Mouse (Mus musculus): ENCODE data around the gene Rab14. TPM values are rescaled to one million over a fixed set of nuclear protein-coding genes. Genes with fewer than 3 reads are reported as not detected.

The Rab14 gene
- total RNA-seq, 4 experiments from 2014 or later = 70.2 to 83.8 (median 76.1) TPM

DNA sequence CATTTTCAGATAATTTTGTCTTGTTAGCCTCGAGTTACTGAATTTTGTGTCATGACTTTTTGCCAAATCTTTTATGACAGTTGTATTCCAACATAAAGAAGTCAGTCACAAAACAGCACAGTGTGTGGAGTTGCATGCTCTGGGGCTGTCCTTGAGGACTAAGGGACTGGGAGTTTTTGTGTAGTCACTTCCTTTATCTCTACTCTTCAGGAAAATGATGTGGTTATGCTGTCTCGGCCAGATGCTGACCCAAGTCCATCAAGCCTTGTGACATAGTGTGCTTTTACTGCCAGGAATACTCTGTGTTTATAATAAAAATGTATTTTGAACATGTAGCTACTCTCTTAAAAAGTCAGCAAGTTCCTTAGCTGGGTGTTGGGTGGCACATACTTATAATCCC, 43.9 kb downstream of the Rab14 start:
- no peak for DNase-seq (ENCODE audit: low spot score in 2 of 2)

DNA sequence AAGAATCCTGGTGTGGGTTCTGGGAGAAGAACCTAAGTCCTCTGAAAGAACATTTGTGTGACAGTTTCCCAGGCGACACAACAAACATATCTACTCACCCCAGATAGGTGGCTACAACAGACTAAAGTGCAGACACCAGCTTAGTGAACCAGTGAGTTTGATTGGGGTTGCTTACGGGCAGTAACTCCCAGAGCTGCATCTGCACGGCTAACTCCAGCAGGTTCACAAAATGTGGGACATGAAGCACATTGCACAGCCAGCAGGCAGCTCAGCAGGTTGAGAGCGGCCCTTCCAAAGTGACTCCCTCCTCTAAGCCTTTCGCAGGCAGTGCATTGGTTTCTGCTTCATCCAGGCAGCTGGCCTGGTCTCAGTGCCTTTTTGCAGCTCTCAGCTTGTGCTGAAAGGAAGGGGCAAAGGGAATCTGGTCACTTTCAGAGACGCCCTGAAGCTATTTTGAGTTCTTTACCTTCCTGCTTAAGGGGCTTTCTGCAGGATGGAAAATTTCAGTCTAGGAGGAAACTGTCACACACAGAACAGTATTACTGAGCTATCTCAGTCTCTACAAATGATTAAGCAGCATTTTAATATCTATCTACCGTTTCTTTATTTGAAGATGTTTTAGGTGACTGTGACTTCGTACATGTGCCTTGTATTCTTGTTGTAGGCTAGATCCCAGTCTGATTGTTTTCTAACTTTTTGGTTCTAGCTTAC, 46.9 kb downstream of the Rab14 start:
- no peak for DNase-seq (ENCODE audit: low spot score in 2 of 2)

DNA sequence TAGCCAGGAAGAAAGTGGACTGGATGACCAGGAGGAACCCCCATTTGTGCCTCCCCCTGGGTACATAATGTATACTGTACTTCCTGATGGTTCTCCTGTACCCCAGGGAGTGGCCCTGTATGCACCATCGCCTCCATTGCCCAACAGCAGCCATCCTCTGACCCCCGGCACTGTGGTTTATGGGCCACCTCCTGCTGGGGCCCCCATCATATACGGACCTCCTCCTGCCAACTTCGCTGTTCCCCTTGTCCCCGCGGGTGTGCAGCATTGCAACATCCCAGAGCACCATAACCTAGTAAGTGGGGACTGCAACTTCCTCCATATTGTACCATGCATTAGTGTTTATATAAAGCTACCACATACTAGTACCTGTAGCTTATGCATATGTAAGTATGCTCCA, 47.7 kb downstream of the Rab14 start:
- DNase-seq (ENCODE audit: low spot score in 2 of 2) = no peak

DNA sequence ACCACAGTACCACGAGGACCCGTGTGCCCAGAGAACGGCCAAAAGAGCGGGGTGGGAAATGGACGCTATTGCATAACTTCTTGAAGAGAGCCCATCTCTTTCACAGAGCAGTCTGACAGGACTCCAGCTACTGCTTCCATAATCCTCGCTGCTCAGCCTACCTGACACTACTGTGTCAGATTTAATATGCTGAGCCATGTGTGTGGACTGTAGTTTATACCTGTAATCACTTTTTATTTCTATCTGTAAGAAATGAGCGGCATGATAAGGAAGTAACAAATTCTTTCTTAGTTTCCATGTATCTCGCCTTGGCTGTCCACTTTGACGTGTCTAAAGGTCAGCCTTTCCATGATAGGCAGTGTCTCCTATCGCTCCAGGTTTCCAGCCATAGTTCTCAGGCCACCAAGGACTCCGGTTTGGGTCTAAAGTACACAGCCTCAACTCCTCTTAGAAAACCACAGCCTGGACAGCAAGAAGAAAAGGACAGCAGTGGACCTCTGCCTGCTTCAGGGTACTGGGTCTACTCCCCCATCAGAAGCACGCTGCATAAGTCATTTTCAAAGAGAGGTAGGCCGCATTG, 49.5 kb downstream of the Rab14 start:
- DNase-seq (ENCODE audit: low spot score in 2 of 2) = no peak

DNA sequence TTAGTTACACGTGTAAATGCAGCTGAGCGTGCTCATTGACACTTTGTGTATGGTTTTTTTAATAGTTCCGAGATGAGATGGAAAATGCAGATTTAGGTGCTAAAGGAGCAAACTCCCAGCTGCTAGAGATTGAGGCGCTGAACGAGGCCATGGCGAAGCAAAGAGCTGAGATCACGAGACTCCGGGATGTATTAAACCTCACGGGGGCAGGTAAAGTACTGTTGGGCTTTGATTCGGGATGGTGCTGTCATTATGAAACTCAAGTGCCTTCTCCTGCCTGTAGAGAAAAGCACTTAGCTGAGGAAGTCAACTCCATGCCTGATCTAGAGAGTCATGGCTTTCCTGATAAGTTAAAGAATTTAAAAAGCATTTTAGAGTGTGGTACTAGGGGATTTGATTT, 52.1 kb downstream of the Rab14 start:
- DNase-seq (ENCODE audit: low spot score in 2 of 2) = no peak

DNA sequence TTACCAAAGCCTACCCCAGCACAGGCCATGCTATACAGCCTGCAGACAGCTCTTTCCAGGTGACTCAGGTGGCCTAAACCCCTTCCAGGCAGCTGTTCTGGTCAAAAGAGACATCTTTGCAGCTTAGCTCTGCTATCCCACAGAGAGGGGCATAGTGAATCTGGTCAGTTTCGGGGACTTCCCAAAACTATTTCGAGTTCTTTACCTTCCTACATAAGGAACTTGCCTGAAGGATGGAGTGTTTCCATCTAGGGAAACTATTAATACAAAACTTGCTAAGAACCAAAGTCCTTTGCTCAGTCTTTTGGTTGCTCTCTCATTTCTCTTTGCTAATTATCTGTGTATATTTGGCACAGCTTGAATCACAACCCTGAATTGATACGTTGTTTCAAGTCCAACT, 59.2 kb downstream of the Rab14 start:
- DNase-seq (ENCODE audit: low spot score in 2 of 2) = no peak

DNA sequence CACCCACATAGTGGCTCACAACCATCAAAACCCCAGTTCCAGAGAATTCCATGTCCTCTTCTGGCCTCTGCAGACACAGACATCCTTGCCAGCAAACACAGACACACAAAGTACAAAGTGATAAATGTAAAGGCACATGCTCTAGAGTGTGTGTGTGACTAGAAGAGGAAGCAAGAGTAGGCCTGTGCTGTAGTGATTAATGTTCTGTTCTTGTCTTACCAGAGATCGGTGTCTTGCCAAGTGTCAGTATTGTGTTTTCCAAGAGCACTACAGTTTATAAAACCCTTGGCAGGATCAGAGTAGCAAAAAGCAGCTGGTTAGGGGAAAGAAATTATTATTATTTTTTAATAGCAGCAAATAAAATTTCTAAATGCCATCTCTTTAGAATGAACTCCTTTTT, 62.3 kb downstream of the Rab14 start:
- DNase-seq (ENCODE audit: low spot score in 2 of 2) = no peak

DNA sequence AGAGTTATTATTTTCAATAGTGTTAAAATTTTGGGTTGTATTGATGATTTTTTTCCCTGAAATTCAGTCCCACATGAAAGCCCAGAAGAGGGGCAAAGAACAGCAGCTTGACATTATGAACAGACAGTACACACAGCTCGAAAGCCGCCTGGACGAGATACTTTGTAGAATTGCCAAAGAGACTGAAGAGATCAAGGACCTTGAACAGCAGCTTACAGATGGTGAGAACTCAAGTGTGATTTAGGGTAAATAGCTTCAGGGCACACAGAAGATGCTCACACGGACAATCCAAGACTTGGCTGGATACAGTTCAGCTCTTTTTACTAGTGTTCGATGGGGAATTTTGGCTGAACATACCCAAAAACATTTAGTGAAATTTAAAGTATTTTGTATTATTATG, 67.0 kb downstream of the Rab14 start:
- DNase-seq (ENCODE audit: low spot score in 2 of 2) = no peak

DNA sequence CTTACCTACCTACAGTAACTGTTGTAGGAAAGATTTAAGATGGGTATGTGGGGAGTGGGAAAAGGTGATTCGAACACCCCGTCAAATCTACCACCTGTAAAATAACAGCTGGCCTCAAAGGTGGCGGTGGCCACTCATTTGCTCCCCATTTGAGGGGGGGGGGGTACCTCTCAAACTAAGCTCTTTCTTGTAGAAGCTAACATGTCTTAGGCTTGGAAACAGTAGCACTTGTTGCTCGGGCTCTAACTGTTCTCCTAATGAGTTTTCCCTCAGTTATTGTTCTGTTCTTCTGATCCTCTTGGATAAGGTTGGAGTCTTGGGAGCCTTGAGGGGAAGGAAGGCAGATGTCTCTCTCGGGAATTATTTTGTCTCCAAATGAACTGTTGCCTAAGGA, 68.3 kb downstream of the Rab14 start:
- no peak for DNase-seq (ENCODE audit: low spot score in 2 of 2)

DNA sequence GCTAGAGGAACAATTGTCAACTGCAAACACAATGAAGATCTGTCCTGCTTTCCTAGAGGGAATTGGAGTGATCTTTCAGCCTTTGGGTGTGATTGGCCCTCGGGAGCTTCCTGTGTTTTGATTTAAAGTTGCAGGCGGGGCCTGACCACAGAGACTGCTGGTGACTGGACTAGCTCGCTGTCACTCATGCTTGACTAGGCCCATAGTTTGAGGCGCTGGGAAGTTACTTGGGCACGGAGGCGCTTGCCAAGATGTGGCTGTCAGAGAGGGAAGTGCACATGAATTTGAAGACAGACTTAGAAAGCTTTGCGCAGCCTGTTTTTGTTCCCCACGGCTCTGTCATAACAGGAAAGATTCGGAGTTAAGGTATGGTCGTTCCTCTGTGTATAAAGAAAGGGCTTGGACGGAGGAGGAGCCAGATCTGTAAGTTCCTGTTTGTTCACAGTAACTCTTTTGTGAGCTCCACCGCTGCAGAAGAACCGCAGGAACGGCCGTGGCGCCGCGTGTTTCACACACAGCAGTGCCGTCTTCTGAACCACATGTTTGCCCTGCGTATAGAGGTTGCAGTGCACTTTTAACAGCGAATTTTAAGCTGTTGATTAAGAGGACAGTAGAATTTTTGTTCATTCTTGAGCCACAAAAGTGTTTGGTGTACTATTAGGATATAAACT, 68.8 kb downstream of the Rab14 start:
- peak; percentile 95 to 97 for DNase-seq (ENCODE audit: low spot score in 2 of 2)

DNA sequence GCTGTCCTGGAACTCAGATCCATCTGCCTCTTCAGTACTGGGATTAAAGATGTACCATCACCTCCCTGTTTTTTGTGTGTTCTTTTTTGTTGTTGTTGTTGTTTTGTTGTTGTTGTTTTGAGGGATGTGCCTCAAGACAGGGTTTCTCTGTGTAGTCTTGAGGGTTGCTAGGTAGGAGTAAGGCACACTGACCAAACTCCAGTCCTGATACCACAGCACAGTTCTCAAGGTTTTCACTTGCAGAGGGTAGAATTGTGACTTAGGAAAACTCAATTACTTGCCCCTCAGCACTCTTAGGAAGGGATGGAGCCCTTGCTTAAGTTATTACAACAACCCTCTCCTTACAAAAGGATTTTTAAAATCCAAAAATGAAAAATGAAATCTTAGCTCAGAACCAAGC, 69.4 kb downstream of the Rab14 start:
- no peak for DNase-seq (ENCODE audit: low spot score in 2 of 2)

Other genes starting within 250 kb of the Rab14 start
- 1 to 10 TPM in 1 of 4 experiments, under 1 TPM in 2, not detected in 1; 0.27 to 1.4 (median 0.58) TPM for gene Traf1, start 239.3 kb downstream of the Rab14 start, total RNA-seq (2022)
- under 1 TPM in 1 of 4 experiments, not detected in 3; 0.21 TPM for gene Hc, start 139.7 kb downstream of the Rab14 start, total RNA-seq (2022)
- gene AI182371, start 99.6 kb downstream of the Rab14 start, total RNA-seq (2022) = under 1 TPM in 1 of 4 experiments, not detected in 3; 0.16 TPM
- gene Cntrl, start 91.6 kb downstream of the Rab14 start, total RNA-seq (2022) = 1 to 10 TPM; 4.1 to 6.0 (median 4.6) TPM
- 100 to 1,000 TPM; 276 to 604 (median 428) TPM for gene Gsn, start 55.3 kb upstream of the Rab14 start, total RNA-seq (2022)
- 10 to 100 TPM; 25.3 to 27.8 (median 26.6) TPM for gene Stom, start 135.9 kb upstream of the Rab14 start, total RNA-seq (2022)
- not detected for gene 4930568D16Rik, start 166.6 kb upstream of the Rab14 start, total RNA-seq (2022)
- not detected for gene 4930402F06Rik, start 196.1 kb upstream of the Rab14 start, total RNA-seq (2022)